Mouse (Mus musculus): ENCODE data around the gene Ddx24. TPM values are rescaled to one million over a fixed set of nuclear protein-coding genes. Genes with fewer than 3 reads are reported as not detected.

Gene Ddx24
- polyA plus RNA-seq, 1 experiment from 2014 or later, result 111 TPM

- WGBS, result 79% methylated on average over 3 of the region's 3 CpGs
- H3K9ac ChIP-seq (ENCODE audit: low read length), result no peak overlapping the region
Measured at GRCm38 (mm10) chr12:103362336-103362735, 63.3 kb downstream of the Ddx24 start.

GRCm38 (mm10) chr12:103361539-103362307, 63.9 kb downstream of the Ddx24 start:
- no peaks in the 10 kb centered on the region for H3K9me3 ChIP-seq (ENCODE audit: control insufficient read depth, low read length)
- H3K27ac ChIP-seq (ENCODE audit: low read depth, low read length), result no peak overlapping the region
- DNase-seq (ENCODE audit: low spot score) (no peak), ATAC-seq (ENCODE audit: insufficient read depth, low FRiP score, low TSS enrichment) (no peak)
- WGBS, result 86% methylated on average over 17 of the region's 17 CpGs
- no peaks in the 10 kb centered on the region for H3K36me3 ChIP-seq (ENCODE audit: control insufficient read depth, insufficient read depth, low read length)
- no peaks in the 10 kb centered on the region for H3K27me3 ChIP-seq (ENCODE audit: control insufficient read depth, insufficient read depth, low read length)
- H3K4me1 ChIP-seq (ENCODE audit: control insufficient read depth, insufficient read depth, low read length), result no peaks in the 10 kb centered on the region
- H3K9ac ChIP-seq (ENCODE audit: low read length), result no peak overlapping the region
- no peak overlapping the region for H3K4me3 ChIP-seq (ENCODE audit: low read depth, low read length)
- H3K4me2 ChIP-seq (ENCODE audit: low read depth), result no peak overlapping the region

More at GRCm38 (mm10) chr12:103362336-103362735, 63.3 kb downstream of the Ddx24 start:
- Histone ChIP-seq H3K27me3 (ENCODE audit: control insufficient read depth, insufficient read depth, low read length) (no peaks in the 10 kb centered on the region), H3K27ac (ENCODE audit: low read depth, low read length) (no peak overlapping the region), H3K4me1 (ENCODE audit: control insufficient read depth, insufficient read depth, low read length) (no peaks in the 10 kb centered on the region), H3K9me3 (ENCODE audit: control insufficient read depth, low read length) (no peaks in the 10 kb centered on the region), H3K4me3 (ENCODE audit: low read depth, low read length) (no peak overlapping the region), H3K4me2 (ENCODE audit: low read depth) (no peak overlapping the region), H3K36me3 (ENCODE audit: control insufficient read depth, insufficient read depth, low read length) (no peaks in the 10 kb centered on the region)
- no peak for DNase-seq (ENCODE audit: low spot score)
- no peak for ATAC-seq (ENCODE audit: insufficient read depth, low FRiP score, low TSS enrichment)

GRCm38 (mm10) chr12:103360812-103361211, 64.8 kb downstream of the Ddx24 start:
- ATAC-seq (ENCODE audit: insufficient read depth, low FRiP score, low TSS enrichment) (no peak), DNase-seq (ENCODE audit: low spot score) (no peak)
- no peak overlapping the region for H3K4me3 ChIP-seq (ENCODE audit: low read depth, low read length)
- no peaks in the 10 kb centered on the region for H3K27me3 ChIP-seq (ENCODE audit: control insufficient read depth, insufficient read depth, low read length)
- no peaks in the 10 kb centered on the region for H3K9me3 ChIP-seq (ENCODE audit: control insufficient read depth, low read length)
- no peaks in the 10 kb centered on the region for H3K4me1 ChIP-seq (ENCODE audit: control insufficient read depth, insufficient read depth, low read length)
- WGBS, result 83% methylated on average over 8 of the region's 8 CpGs
- no peak overlapping the region for H3K9ac ChIP-seq (ENCODE audit: low read length)
- H3K27ac ChIP-seq (ENCODE audit: low read depth, low read length), result no peak overlapping the region
- no peaks in the 10 kb centered on the region for H3K36me3 ChIP-seq (ENCODE audit: control insufficient read depth, insufficient read depth, low read length)
- no peak overlapping the region for H3K4me2 ChIP-seq (ENCODE audit: low read depth)

GRCm38 (mm10) chr12:103358951-103359801, 66.5 kb downstream of the Ddx24 start:
- Histone ChIP-seq H3K4me2 (ENCODE audit: low read depth) (no peak overlapping the region), H3K9me3 (ENCODE audit: control insufficient read depth, low read length) (no peaks in the 10 kb centered on the region), H3K36me3 (ENCODE audit: control insufficient read depth, insufficient read depth, low read length) (no peaks in the 10 kb centered on the region), H3K27ac (ENCODE audit: low read depth, low read length) (no peak overlapping the region), H3K4me1 (ENCODE audit: control insufficient read depth, insufficient read depth, low read length) (no peaks in the 10 kb centered on the region), H3K27me3 (ENCODE audit: control insufficient read depth, insufficient read depth, low read length) (no peaks in the 10 kb centered on the region), H3K4me3 (ENCODE audit: low read depth, low read length) (no peak overlapping the region), H3K9ac (ENCODE audit: low read length) (no peak overlapping the region)
- WGBS, result 64% methylated on average over 4 of the region's 4 CpGs
- ATAC-seq (ENCODE audit: insufficient read depth, low FRiP score, low TSS enrichment), result no peak
- no peak for DNase-seq (ENCODE audit: low spot score)

GRCm38 (mm10) chr12:103358216-103358615, 67.4 kb downstream of the Ddx24 start:
- WGBS, result 84% methylated on average over 8 of the region's 8 CpGs
- Histone ChIP-seq H3K27me3 (ENCODE audit: control insufficient read depth, insufficient read depth, low read length) (no peaks in the 10 kb centered on the region), H3K27ac (ENCODE audit: low read depth, low read length) (no peak overlapping the region), H3K9me3 (ENCODE audit: control insufficient read depth, low read length) (no peaks in the 10 kb centered on the region), H3K4me1 (ENCODE audit: control insufficient read depth, insufficient read depth, low read length) (no peaks in the 10 kb centered on the region), H3K9ac (ENCODE audit: low read length) (no peak overlapping the region), H3K4me3 (ENCODE audit: low read depth, low read length) (no peak overlapping the region), H3K36me3 (ENCODE audit: control insufficient read depth, insufficient read depth, low read length) (no peaks in the 10 kb centered on the region), H3K4me2 (ENCODE audit: low read depth) (no peak overlapping the region)
- DNase-seq (ENCODE audit: low spot score) (no peak), ATAC-seq (ENCODE audit: insufficient read depth, low FRiP score, low TSS enrichment) (no peak)

Other genes starting within 250 kb of the Ddx24 start
- 1.9 and 2.0 TPM in 2 replicates for gene Prima1, start 183.7 kb downstream of the Ddx24 start, polyA plus RNA-seq (2014; fragmentation: Nextera tagmentation; extraction: Ambion mirVana)
- gene Fam181a, start 114.9 kb downstream of the Ddx24 start, polyA plus RNA-seq (2014; fragmentation: Nextera tagmentation; extraction: Ambion mirVana), result 23.7 and 24.2 TPM in 2 replicates
- 2.9 and 3.4 TPM in 2 replicates for gene Asb2, start 69.8 kb downstream of the Ddx24 start, polyA plus RNA-seq (2014; fragmentation: Nextera tagmentation; extraction: Ambion mirVana)
- 19.2 and 20.3 TPM in 2 replicates for gene Otub2, start 37.1 kb downstream of the Ddx24 start, polyA plus RNA-seq (2014; fragmentation: Nextera tagmentation; extraction: Ambion mirVana)
- gene 9330161L09Rik, start 18.0 kb downstream of the Ddx24 start, polyA plus RNA-seq (2014; fragmentation: Nextera tagmentation; extraction: Ambion mirVana), result 1.2 and 1.3 TPM in 2 replicates
- gene Ifi27, start 8.4 kb upstream of the Ddx24 start, polyA plus RNA-seq (2014; fragmentation: Nextera tagmentation; extraction: Ambion mirVana), result 1.8 and 2.0 TPM in 2 replicates
- 1.4 TPM in 2 replicates for gene Ifi27l2a, start 17.9 kb upstream of the Ddx24 start, polyA plus RNA-seq (2014; fragmentation: Nextera tagmentation; extraction: Ambion mirVana)
- gene Ifi27l2b, start 31.4 kb upstream of the Ddx24 start, polyA plus RNA-seq (2014; fragmentation: Nextera tagmentation; extraction: Ambion mirVana), result not detected in 2 replicates
- 2.6 and 2.7 TPM in 2 replicates for gene Ppp4r4, start 106.5 kb upstream of the Ddx24 start, polyA plus RNA-seq (2014; fragmentation: Nextera tagmentation; extraction: Ambion mirVana)
- gene Serpina10, start 205.6 kb upstream of the Ddx24 start, polyA plus RNA-seq (2014; fragmentation: Nextera tagmentation; extraction: Ambion mirVana), result 0.08 TPM in 1 of 2 replicates, not detected in the other
- 0.33 and 0.84 TPM in 2 replicates for gene Serpina6, start 231.4 kb upstream of the Ddx24 start, polyA plus RNA-seq (2014; fragmentation: Nextera tagmentation; extraction: Ambion mirVana)